Mouse (Mus musculus): ENCODE data around the gene Dctn1. TPM values are rescaled to one million over a fixed set of nuclear protein-coding genes. Genes with fewer than 3 reads are reported as not detected.
A peak's percentile ranks its signal among the peaks of the same experiment; 100 is the strongest.
"Not testable (repeated sequence)": the region's sequence is repeated elsewhere in the genome, so short reads cannot be mapped to it uniquely, and the experiment has no call there.

Gene Dctn1
- polyA plus RNA-seq, 2 experiments = 21.1 to 22.5 TPM

- Histone ChIP-seq H3K4me2 (ENCODE audit: low read depth) (peak within 1 kb of the TSS; percentile 80), H3K9me3 (ENCODE audit: control insufficient read depth, low read length) (no peaks in the 10 kb centered on the region), H3K27me3 (ENCODE audit: control insufficient read depth, insufficient read depth, low read length) (peaks cover 29% of the 10 kb centered on the region), H3K4me3 (ENCODE audit: insufficient read depth in 1 of 2, low read depth in 2 of 2, low read length in 2 of 2) (peak within 1 kb of the TSS; percentile 46 to 53), H3K36me3 (replicated peaks; ENCODE audit: control insufficient read depth, insufficient read depth, low read depth) (no peaks in the 10 kb centered on the region), H3K4me1 (replicated peaks; ENCODE audit: control insufficient read depth in 2 of 2, insufficient read depth in 2 of 2, low read length in 1 of 2) (no peaks in the 10 kb centered on the region), H3K9ac (replicated peaks) (no peak within 1 kb of the TSS; the same call in 1 of the 2 replicates), H3K27ac (no peak within 1 kb of the TSS)
- WGBS (ENCODE audit: insufficient replicate concordance) = 3% methylated on average over 32 of the region's 32 CpGs
- 0 out of 2 replicates have a peak, but pooled peaks have one; percentile 42 for ATAC-seq (ENCODE audit: insufficient read depth)
- DNase-seq (ENCODE audit: low read depth in 3 of 3, low spot score in 3 of 3) = no peak
- TF ChIP-seq CTCF (IDR thresholded peaks at IDR 0.05; ENCODE audit: low read depth) (no peak), EP300 (IDR thresholded peaks at IDR 0.05; ENCODE audit: low read depth) (no peak)
Measured at GRCm38 (mm10) chr6:83156259-83156684, 9.4 kb upstream of the Dctn1 start, which contains the start of the genes Wdr54 and 1700003E16Rik. Wdr54 (minus strand) TSS chr6:83156397. 1700003E16Rik (plus strand) TSS chr6:83156404.

- peaks cover 50% of the 10 kb centered on the region for H3K27me3 ChIP-seq (ENCODE audit: control insufficient read depth, insufficient read depth, low read length)
- not testable (repeated sequence) for ATAC-seq (ENCODE audit: insufficient read depth)
Measured at GRCm38 (mm10) chr6:83159456-83159855, 6.3 kb upstream of the Dctn1 start.

DNA sequence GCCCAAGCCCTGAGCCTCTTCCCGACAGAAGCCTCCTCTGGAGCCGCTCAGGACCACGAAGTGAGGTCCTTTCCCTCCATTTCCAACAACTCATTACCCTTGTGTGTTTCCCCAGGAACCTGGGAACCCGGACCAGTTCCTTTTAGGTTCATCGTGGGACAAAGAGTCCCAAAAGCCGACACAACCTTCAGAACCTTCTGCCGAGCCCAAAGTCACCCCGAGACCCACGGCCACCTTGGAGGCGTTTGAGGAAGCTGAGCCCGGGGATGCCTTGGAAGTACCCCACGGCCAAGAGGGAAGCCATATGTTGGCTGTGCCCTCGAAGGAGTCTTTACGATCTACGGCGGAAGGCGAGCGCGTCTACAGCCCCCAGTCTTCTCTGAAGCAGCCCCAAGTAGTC, 4.3 kb upstream of the Dctn1 start:
- peaks cover 5 to 7% of the 10 kb centered on the region in 2 experiments for H3K4me1 ChIP-seq (replicated peaks; ENCODE audit: control insufficient read depth in 2 of 2, insufficient read depth in 2 of 2, low read length in 1 of 2)
- H3K9ac ChIP-seq (replicated peaks) = no peak overlapping the region
- no peak for DNase-seq (ENCODE audit: low read depth in 3 of 3, low spot score in 3 of 3)
- H3K4me3 ChIP-seq (ENCODE audit: insufficient read depth in 1 of 2, low read depth in 2 of 2, low read length in 2 of 2) = no peak overlapping the region; a peak in 1 of 4 replicates
- 11% methylated on average over 19 of the region's 19 CpGs for WGBS (ENCODE audit: insufficient replicate concordance)
- H3K4me2 ChIP-seq (ENCODE audit: low read depth) = peak overlapping the region; percentile 52
- H3K36me3 ChIP-seq (replicated peaks; ENCODE audit: control insufficient read depth, insufficient read depth, low read depth) = no peaks in the 10 kb centered on the region
- H3K9me3 ChIP-seq (ENCODE audit: control insufficient read depth, low read length) = no peaks in the 10 kb centered on the region
- no peak for ATAC-seq (ENCODE audit: insufficient read depth)
- no peak for TF ChIP-seq CTCF (IDR thresholded peaks at IDR 0.05; ENCODE audit: low read depth)
- TF ChIP-seq EP300 (IDR thresholded peaks at IDR 0.05; ENCODE audit: low read depth) = no peak
- peaks cover 39% of the 10 kb centered on the region for H3K27me3 ChIP-seq (ENCODE audit: control insufficient read depth, insufficient read depth, low read length)
- H3K27ac ChIP-seq = no peak overlapping the region

More at GRCm38 (mm10) chr6:83159456-83159855, 6.3 kb upstream of the Dctn1 start:
- H3K27ac ChIP-seq; H3K4me3 ChIP-seq (ENCODE audit: insufficient read depth in 1 of 2, low read depth in 2 of 2, low read length in 2 of 2); H3K9ac ChIP-seq (replicated peaks); H3K9me3 ChIP-seq (ENCODE audit: control insufficient read depth, low read length); H3K4me1 ChIP-seq (replicated peaks; ENCODE audit: control insufficient read depth in 2 of 2, insufficient read depth in 2 of 2, low read length in 1 of 2); H3K4me2 ChIP-seq (ENCODE audit: low read depth); H3K36me3 ChIP-seq (replicated peaks; ENCODE audit: control insufficient read depth, insufficient read depth, low read depth): not testable (repeated sequence)
- TF ChIP-seq CTCF (IDR thresholded peaks at IDR 0.05; ENCODE audit: low read depth) = peak; percentile 67
- peak; percentile 38 to 48 (median 40) for DNase-seq (ENCODE audit: low read depth in 3 of 3, low spot score in 3 of 3)
- 28% methylated on average over 3 of the region's 3 CpGs for WGBS (ENCODE audit: insufficient replicate concordance)

DNA sequence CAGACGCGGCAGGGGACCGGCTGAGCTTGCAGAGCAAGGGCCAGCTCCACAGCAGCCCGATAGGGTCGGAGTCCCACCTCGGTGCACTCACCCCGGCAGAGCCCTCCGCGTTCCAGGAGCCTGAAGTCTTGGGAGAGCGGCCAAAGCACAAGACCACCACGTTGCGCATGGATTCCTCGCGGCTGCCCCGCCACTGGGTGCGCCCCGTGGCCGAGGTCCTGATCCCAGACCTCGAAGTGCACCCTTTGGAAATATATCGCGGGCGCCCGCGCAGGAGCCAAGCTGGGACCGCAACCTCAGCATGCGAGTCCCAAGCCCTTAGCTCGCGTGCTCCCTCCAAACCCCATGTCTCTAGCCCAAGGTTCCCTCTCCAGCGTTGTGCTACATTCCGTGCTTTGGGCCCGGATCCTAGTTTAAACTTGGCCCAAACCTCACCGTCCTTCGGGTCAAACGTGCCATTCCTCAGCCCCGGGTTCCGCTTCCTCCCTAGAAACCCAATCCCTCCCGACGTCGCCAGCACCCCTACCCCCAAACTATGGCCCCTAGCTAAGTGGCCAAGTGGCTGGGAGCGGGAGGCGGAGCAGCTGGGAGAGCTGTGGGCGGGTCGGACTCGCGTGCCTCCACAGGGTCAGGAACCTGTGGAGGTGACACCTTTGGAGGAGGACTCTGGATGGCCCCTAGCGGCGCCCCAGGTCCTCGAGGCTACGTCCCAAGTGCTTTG, 3.6 kb upstream of the Dctn1 start:
- Histone ChIP-seq H3K27me3 (ENCODE audit: control insufficient read depth, insufficient read depth, low read length) (peaks cover 37% of the 10 kb centered on the region), H3K36me3 (replicated peaks; ENCODE audit: control insufficient read depth, insufficient read depth, low read depth) (no peaks in the 10 kb centered on the region), H3K27ac (no peak overlapping the region), H3K9me3 (ENCODE audit: control insufficient read depth, low read length) (no peaks in the 10 kb centered on the region), H3K4me1 (replicated peaks; ENCODE audit: control insufficient read depth in 2 of 2, insufficient read depth in 2 of 2, low read length in 1 of 2) (peaks cover 6 to 10% of the 10 kb centered on the region in 2 experiments), H3K4me3 (ENCODE audit: insufficient read depth in 1 of 2, low read depth in 2 of 2, low read length in 2 of 2) (peak overlapping the region; percentile 9 to 35; a peak in 2 of 4 replicates), H3K9ac (replicated peaks) (no peak overlapping the region), H3K4me2 (ENCODE audit: low read depth) (peak overlapping the region; percentile 52)
- TF ChIP-seq CTCF (IDR thresholded peaks at IDR 0.05; ENCODE audit: low read depth) = no peak
- no peak for TF ChIP-seq EP300 (IDR thresholded peaks at IDR 0.05; ENCODE audit: low read depth)
- ATAC-seq (ENCODE audit: insufficient read depth) = no peak
- DNase-seq (ENCODE audit: low read depth in 3 of 3, low spot score in 3 of 3) = no peak
- 1% methylated on average over 49 of the region's 49 CpGs for whole genome bisulfite sequencing (ENCODE audit: insufficient replicate concordance)

DNA sequence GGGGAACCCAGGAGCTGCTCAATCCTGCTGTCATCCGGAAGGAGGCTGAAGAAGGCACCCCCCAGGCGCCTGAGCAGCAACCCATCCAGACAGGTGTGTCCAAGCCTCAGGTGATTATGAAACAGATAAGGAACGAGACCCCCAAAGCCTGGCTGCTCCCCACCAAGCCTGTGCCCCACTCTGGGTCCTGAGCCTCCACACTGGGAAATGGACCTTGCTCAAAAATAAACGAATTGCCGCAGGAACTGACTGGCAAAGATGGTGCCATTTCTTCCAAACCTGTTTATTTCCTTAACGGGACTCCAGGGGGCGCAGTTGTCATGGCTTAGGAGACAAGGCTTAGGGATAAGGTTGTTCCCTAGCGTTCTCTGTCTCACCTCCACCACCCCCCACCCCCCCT, 3.0 kb upstream of the Dctn1 start:
- peak overlapping the region; percentile 9 to 35; a peak in 2 of 4 replicates for H3K4me3 ChIP-seq (ENCODE audit: insufficient read depth in 1 of 2, low read depth in 2 of 2, low read length in 2 of 2)
- no peak overlapping the region for H3K27ac ChIP-seq
- DNase-seq (ENCODE audit: low read depth in 3 of 3, low spot score in 3 of 3) = peak; percentile 44 to 57 (median 45)
- H3K4me1 ChIP-seq (replicated peaks; ENCODE audit: control insufficient read depth in 2 of 2, insufficient read depth in 2 of 2, low read length in 1 of 2) = peaks cover 8 to 12% of the 10 kb centered on the region in 2 experiments
- no peak for ATAC-seq (ENCODE audit: insufficient read depth)
- H3K4me2 ChIP-seq (ENCODE audit: low read depth) = peak overlapping the region; percentile 52
- H3K27me3 ChIP-seq (ENCODE audit: control insufficient read depth, insufficient read depth, low read length) = peaks cover 37% of the 10 kb centered on the region
- no peaks in the 10 kb centered on the region for H3K9me3 ChIP-seq (ENCODE audit: control insufficient read depth, low read length)
- under 1% methylated on average over 8 of the region's 8 CpGs for WGBS (ENCODE audit: insufficient replicate concordance)
- H3K36me3 ChIP-seq (replicated peaks; ENCODE audit: control insufficient read depth, insufficient read depth, low read depth) = no peaks in the 10 kb centered on the region
- no peak overlapping the region for H3K9ac ChIP-seq (replicated peaks)
- TF ChIP-seq CTCF (IDR thresholded peaks at IDR 0.05; ENCODE audit: low read depth) (peak; percentile 84), EP300 (IDR thresholded peaks at IDR 0.05; ENCODE audit: low read depth) (no peak)

All from liver, embryonic 14.5 days (tissue).